Mouse (Mus musculus) erythroblast, embryonic 14.5 days (primary cell): ENCODE data around the gene Vav2. TPM values are rescaled to one million over a fixed set of nuclear protein-coding genes. Genes with fewer than 3 reads are reported as not detected.

Experiments
- H3K27me3 ChIP-seq: 2 replicates; pipeline ENCODE4 v1.6.1; 2012; ENCODE audit warnings: inconsistent platforms; ENCODE audit not compliant: control insufficient read depth
- H3K36me3 ChIP-seq: 2 replicates; pipeline ENCODE4 v1.6.1; 2012; ENCODE audit warnings: mild to moderate bottlenecking, inconsistent platforms; ENCODE audit not compliant: control insufficient read depth
- H3K4me1 ChIP-seq: 2 replicates; pipeline ENCODE4 v1.6.1; 2012; ENCODE audit warnings: inconsistent platforms; ENCODE audit not compliant: control insufficient read depth
- H3K4me3 ChIP-seq: replicated peaks from 2 replicates; pipeline ENCODE3; 2012; ENCODE audit warnings: moderate library complexity, mild to moderate bottlenecking, inconsistent platforms
- H3K9me3 ChIP-seq: 2 replicates; pipeline ENCODE4 v1.6.1; 2012; ENCODE audit warnings: low read length, inconsistent platforms, mixed read lengths; ENCODE audit not compliant: control insufficient read depth
- GATA1 ChIP-seq: IDR thresholded peaks from 2 replicates; pipeline ENCODE4 v1.6.1; 2012; ENCODE audit warnings: low read length, inconsistent platforms, mixed read lengths
- TAL1 ChIP-seq: IDR thresholded peaks from 3 replicates; pipeline ENCODE4 v1.6.1; 2012; ENCODE audit warnings: low read length, inconsistent platforms, mixed read lengths
- polyA plus RNA-seq: library from polyadenylated mRNA; stranded (reverse); fragments of >175 nt; gene quantifications from 2 replicates; pipeline ENCODE4 v1.2.3, GENCODE M21; 2012

Vav2 gene
- polyA plus RNA-seq, 1 experiment, result 0.10 TPM

GRCm38 (mm10) chr2:27415060-27415783, 11.6 kb downstream of the Vav2 start:
- Histone ChIP-seq H3K27me3 (no peaks in the 10 kb centered on the region), H3K4me3 (no peak overlapping the region), H3K36me3 (no peaks in the 10 kb centered on the region), H3K9me3 (no peaks in the 10 kb centered on the region), H3K4me1 (peaks cover 58% of the 10 kb centered on the region)
- TF ChIP-seq GATA1 (no peak), TAL1 (no peak)

GRCm38 (mm10) chr2:27413936-27414657, 12.7 kb downstream of the Vav2 start:
- Histone ChIP-seq H3K27me3 (no peaks in the 10 kb centered on the region), H3K4me3 (no peak overlapping the region), H3K36me3 (no peaks in the 10 kb centered on the region), H3K4me1 (peaks cover 56% of the 10 kb centered on the region), H3K9me3 (no peaks in the 10 kb centered on the region)
- no peak for TF ChIP-seq GATA1
- TF ChIP-seq TAL1, result no peak

- TF ChIP-seq GATA1 (no peak), TAL1 (no peak)
- Histone ChIP-seq H3K4me1 (peaks cover 51% of the 10 kb centered on the region), H3K27me3 (no peaks in the 10 kb centered on the region), H3K36me3 (no peaks in the 10 kb centered on the region), H3K9me3 (no peaks in the 10 kb centered on the region), H3K4me3 (no peak overlapping the region)
Measured at GRCm38 (mm10) chr2:27413582-27413935, 13.3 kb downstream of the Vav2 start.

GRCm38 (mm10) chr2:27412245-27412800, 14.5 kb downstream of the Vav2 start:
- H3K9me3 ChIP-seq, result no peaks in the 10 kb centered on the region
- H3K4me3 ChIP-seq, result no peak overlapping the region
- no peak for TF ChIP-seq GATA1
- TF ChIP-seq TAL1, result no peak
- H3K4me1 ChIP-seq, result peaks cover 38% of the 10 kb centered on the region
- H3K36me3 ChIP-seq, result no peaks in the 10 kb centered on the region
- no peaks in the 10 kb centered on the region for H3K27me3 ChIP-seq

GRCm38 (mm10) chr2:27411688-27412174, 15.1 kb downstream of the Vav2 start:
- Histone ChIP-seq H3K4me1 (peaks cover 34% of the 10 kb centered on the region), H3K9me3 (no peaks in the 10 kb centered on the region), H3K36me3 (no peaks in the 10 kb centered on the region), H3K27me3 (no peaks in the 10 kb centered on the region), H3K4me3 (no peak overlapping the region)
- no peak for TF ChIP-seq TAL1
- TF ChIP-seq GATA1, result no peak

GRCm38 (mm10) chr2:27410518-27411140, 16.2 kb downstream of the Vav2 start:
- TF ChIP-seq TAL1, result no peak
- TF ChIP-seq GATA1, result no peak
- peaks cover 27% of the 10 kb centered on the region for H3K4me1 ChIP-seq
- H3K36me3 ChIP-seq, result no peaks in the 10 kb centered on the region
- no peaks in the 10 kb centered on the region for H3K9me3 ChIP-seq
- no peak overlapping the region for H3K4me3 ChIP-seq
- H3K27me3 ChIP-seq, result no peaks in the 10 kb centered on the region

GRCm38 (mm10) chr2:27408194-27408593, 18.6 kb downstream of the Vav2 start:
- TF ChIP-seq GATA1 (no peak), TAL1 (no peak)
- Histone ChIP-seq H3K36me3 (no peaks in the 10 kb centered on the region), H3K27me3 (no peaks in the 10 kb centered on the region), H3K4me3 (no peak overlapping the region), H3K9me3 (no peaks in the 10 kb centered on the region), H3K4me1 (peaks cover 22% of the 10 kb centered on the region)

GRCm38 (mm10) chr2:27406928-27407327, 19.9 kb downstream of the Vav2 start:
- H3K27me3 ChIP-seq, result no peaks in the 10 kb centered on the region
- H3K36me3 ChIP-seq, result no peaks in the 10 kb centered on the region
- no peaks in the 10 kb centered on the region for H3K9me3 ChIP-seq
- H3K4me3 ChIP-seq, result no peak overlapping the region
- TF ChIP-seq TAL1 (no peak), GATA1 (no peak)
- peaks cover 15% of the 10 kb centered on the region for H3K4me1 ChIP-seq
